Mouse (Mus musculus) forebrain, embryonic 12.5 days (tissue): ENCODE data around the gene Nppa. TPM values are rescaled to one million over a fixed set of nuclear protein-coding genes. Genes with fewer than 3 reads are reported as not detected.
A peak's percentile ranks its signal among the peaks of the same experiment; 100 is the strongest.

Experiments used
- ATAC-seq: fragments of 200-750 bp; cut with Nextera tagmentation; 2 replicates; pipeline ENCODE4 v1.8.0; 2017; ENCODE audit warnings: moderate TSS enrichment; ENCODE audit not compliant: low FRiP score
- H3K27ac ChIP-seq: fragments of 300-500 bp; sonication (generic); 2 replicates; pipeline ENCODE4 v1.5.1; 2016; ENCODE audit warnings: mild to moderate bottlenecking
- H3K27me3 ChIP-seq: fragments of 300-500 bp; sonication (generic); 2 replicates; pipeline ENCODE4 v1.6.1; 2016; ENCODE audit warnings: mild to moderate bottlenecking
- H3K36me3 ChIP-seq: fragments of 300-500 bp; sonication (generic); replicated peaks from 2 replicates; pipeline ENCODE4 v1.6.1; 2016; ENCODE audit warnings: mild to moderate bottlenecking
- H3K4me1 ChIP-seq: fragments of 300-500 bp; sonication (generic); 2 replicates; pipeline ENCODE4 v1.6.1; 2016
- H3K4me2 ChIP-seq: fragments of 300-500 bp; sonication (generic); 2 replicates; pipeline ENCODE4 v1.6.1; 2016; ENCODE audit warnings: mild to moderate bottlenecking, moderate library complexity
- H3K4me3 ChIP-seq: fragments of 300-500 bp; sonication (generic); replicated peaks from 2 replicates; pipeline ENCODE4 v1.5.1; 2016; ENCODE audit warnings: mild to moderate bottlenecking
- H3K9ac ChIP-seq: fragments of 300-500 bp; sonication (generic); 2 replicates; pipeline ENCODE4 v1.6.1; 2016; ENCODE audit warnings: mild to moderate bottlenecking
- H3K9me3 ChIP-seq: fragments of 300-500 bp; sonication (generic); 2 replicates; pipeline ENCODE4 v1.6.1; 2016
- WGBS: fragments of 180-500 bp; shearing (Covaris S2); methylation state at CpG from one replicate; pipeline ENCODE4 v1.1.7; 2016; 5-methylcytosine and 5-hydroxymethylcytosine counted together
- polyA plus RNA-seq: library from polyadenylated mRNA; unstranded; fragments of >200 nt; fragmentation: Nextera tagmentation; extraction: Ambion mirVana; gene quantifications from 2 replicates; pipeline ENCODE4 v1.2.1, GENCODE M21; 2016

Gene Nppa
- polyA plus RNA-seq, 1 experiment from 2014 or later: 0.82 TPM

DNA sequence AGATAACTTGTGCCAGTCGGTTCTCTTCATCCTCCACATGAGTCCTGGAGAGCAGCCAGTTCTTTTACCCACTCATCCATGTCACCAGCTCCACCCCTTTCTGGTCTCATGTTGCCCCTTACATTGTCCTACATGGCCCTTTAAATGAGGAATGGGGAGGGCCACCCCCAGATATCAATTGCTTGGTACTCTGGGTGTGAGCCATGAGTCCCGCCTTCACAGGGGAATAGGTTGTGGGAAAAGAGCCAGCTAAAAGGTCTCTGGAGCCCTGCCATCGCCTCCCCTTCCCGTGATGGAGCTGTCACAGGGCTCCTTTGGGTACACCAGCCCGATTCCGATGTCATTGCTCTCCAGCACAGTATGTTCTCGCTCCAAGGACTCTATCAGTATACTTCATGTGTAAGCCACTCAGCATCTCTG lies 21.1 kb upstream of the Nppa start:
- ATAC-seq: no peak
- Histone ChIP-seq H3K4me3 (no peak overlapping the region), H3K36me3 (no peaks in the 10 kb centered on the region), H3K4me1 (no peaks in the 10 kb centered on the region), H3K27me3 (no peaks in the 10 kb centered on the region), H3K9ac (no peak overlapping the region), H3K4me2 (no peak overlapping the region), H3K27ac (no peak overlapping the region), H3K9me3 (0 out of 2 replicates have a peak, but pooled peaks cover 5% of the 10 kb centered on the region)
- WGBS: 79% methylated on average over 7 of the region's 7 CpGs

DNA sequence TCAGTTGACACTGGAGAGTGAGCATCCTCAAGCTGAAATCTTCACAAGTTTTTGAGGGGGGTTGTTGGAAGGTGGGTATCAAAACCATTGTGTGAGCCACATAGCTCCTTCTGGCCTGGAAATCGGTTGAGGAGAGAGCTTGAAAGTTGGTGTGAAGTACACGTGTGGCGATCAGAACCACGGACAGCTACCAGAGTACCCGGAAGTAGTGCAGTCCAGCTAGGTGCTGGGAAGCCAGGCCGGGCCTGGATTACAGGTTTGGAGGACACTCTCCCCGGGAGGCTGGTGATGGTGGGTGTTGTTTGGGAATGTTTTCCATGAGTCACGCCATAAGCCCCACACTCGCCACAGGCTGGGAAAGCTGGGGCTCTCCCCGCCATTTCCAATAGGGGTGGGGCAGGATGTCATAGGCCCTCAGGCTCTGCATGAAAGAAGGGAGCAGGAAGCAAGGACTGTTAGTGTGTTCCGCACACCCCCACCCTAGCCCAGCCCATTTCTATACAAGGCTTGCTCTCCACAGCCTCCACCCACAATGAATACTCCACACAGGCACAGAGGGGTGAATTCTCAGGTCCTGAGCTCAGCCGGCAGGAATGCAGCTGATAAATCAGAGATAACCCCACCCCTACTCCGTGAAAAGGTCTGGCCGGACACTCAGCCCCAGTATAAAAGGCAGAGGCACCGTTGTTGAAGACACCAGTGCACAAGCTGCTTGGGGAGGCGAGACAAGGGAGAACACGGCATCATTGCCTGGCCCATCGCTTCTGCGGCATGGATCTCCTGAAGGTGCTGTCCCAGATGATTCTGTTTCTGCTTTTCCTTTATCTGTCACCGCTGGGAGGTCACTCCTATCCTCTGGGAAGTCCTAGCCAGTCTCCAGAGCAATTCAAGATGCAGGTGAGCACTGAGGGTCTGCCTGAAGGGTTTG lies 15.1 kb upstream of the Nppa start, which contains the start of gene Nppb:
Gene Nppb, plus strand, starts transcription at position 584 of the 928 bp plus-strand sequence.
- no peaks in the 10 kb centered on the region for H3K36me3 ChIP-seq
- no peak for ATAC-seq
- H3K9ac ChIP-seq: no peak within 1 kb of the TSS
- H3K9me3 ChIP-seq: no peaks in the 10 kb centered on the region
- no peaks in the 10 kb centered on the region for H3K27me3 ChIP-seq
- no peak within 1 kb of the TSS for H3K4me2 ChIP-seq
- WGBS: 36% methylated on average over 20 of the region's 20 CpGs
- H3K27ac ChIP-seq: no peak within 1 kb of the TSS
- H3K4me1 ChIP-seq: no peaks in the 10 kb centered on the region
- H3K4me3 ChIP-seq: no peak within 1 kb of the TSS

DNA sequence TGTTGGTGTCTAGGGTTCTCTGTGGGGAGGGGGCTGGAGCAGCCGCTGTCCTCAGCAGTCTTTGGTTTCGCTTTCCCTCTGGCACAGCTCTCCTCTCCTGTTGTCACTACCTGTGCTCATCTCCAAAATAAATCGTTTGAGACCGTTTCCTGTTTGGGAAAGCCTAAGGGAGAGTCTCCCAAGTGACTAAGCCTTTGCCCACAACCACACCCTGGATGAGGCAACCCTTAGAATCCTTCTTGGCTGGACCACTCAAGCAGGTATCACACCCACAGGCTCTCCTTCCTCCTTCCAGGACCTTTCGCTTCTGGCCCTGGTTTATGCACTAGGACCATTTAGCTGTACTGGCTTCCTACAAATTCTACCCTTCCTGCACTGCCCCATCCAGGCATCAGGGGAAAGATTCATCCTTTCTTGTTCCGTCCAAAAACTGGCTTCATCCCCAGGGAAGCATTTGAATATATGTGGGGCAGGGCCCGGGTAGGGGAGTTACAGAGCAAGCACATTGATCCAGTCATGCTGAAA lies 6.9 kb upstream of the Nppa start:
- Histone ChIP-seq H3K27ac (no peak overlapping the region), H3K9ac (no peak overlapping the region), H3K4me2 (no peak overlapping the region), H3K27me3 (no peaks in the 10 kb centered on the region), H3K4me1 (no peaks in the 10 kb centered on the region), H3K9me3 (no peaks in the 10 kb centered on the region), H3K4me3 (no peak overlapping the region), H3K36me3 (no peaks in the 10 kb centered on the region)
- ATAC-seq: no peak
- WGBS: 78% methylated on average over 7 of the region's 7 CpGs

DNA sequence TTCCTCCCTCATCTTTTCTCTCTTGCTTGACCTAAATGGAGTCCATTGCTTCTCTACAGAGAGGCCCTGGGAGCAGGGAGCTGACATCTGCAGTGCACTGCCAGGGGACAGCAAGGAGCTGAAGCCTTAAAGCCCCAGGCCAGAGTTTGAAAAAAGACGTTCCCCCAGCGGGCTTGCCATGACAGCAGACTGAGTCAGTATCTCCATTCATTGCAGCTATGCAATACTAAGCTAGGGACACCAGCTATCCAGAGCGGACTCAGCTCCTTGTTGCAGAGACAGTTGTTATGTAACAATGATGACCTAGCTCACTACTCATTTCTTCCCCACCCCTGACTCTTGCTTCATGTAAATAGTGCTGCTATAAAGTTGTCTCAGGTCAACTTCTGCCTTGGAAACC lies 5.2 kb upstream of the Nppa start:
- Histone ChIP-seq H3K9ac (no peak overlapping the region), H3K27me3 (no peaks in the 10 kb centered on the region), H3K4me3 (no peak overlapping the region), H3K4me1 (peaks cover 3% of the 10 kb centered on the region; the same call in 1 of the 2 replicates), H3K9me3 (no peaks in the 10 kb centered on the region), H3K27ac (no peak overlapping the region), H3K4me2 (no peak overlapping the region), H3K36me3 (no peaks in the 10 kb centered on the region)
- WGBS: 88% methylated on average over 3 of the region's 3 CpGs
- ATAC-seq: no peak

DNA sequence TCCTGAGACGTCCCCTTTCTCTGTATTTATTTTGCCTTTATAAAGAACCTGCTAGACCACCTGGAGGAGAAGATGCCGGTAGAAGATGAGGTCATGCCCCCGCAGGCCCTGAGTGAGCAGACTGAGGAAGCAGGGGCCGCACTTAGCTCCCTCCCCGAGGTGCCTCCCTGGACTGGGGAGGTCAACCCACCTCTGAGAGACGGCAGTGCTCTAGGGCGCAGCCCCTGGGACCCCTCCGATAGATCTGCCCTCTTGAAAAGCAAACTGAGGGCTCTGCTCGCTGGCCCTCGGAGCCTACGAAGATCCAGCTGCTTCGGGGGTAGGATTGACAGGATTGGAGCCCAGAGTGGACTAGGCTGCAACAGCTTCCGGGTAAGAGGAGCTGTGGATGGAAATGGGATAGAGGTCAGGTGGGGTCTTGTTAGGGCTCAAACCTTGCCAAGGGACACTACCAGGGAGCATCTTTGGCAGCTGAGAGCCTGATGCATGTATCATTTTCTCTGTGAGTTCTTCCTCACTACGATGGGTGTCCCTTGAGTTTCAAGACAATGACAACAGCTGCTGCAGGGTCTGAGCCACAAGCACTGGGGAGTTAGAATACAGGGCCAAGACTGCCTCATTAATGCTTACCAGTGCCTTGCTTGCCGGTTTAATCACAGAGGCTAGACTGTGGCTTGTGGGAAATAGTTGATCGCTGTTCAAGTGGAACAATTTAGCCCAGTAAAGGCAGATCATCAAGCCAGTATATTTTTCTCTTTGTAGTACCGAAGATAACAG lies 679 bp downstream of the Nppa start:
- Histone ChIP-seq H3K9ac (no peak overlapping the region), H3K4me2 (no peak overlapping the region), H3K4me1 (peaks cover 12% of the 10 kb centered on the region), H3K9me3 (no peaks in the 10 kb centered on the region), H3K4me3 (no peak overlapping the region), H3K27ac (0 out of 2 replicates have a peak overlapping the region, but pooled peaks have one; percentile 31), H3K36me3 (peaks cover 34% of the 10 kb centered on the region), H3K27me3 (no peaks in the 10 kb centered on the region)
- WGBS: 86% methylated on average over 17 of the region's 17 CpGs
- peak; percentile 10; the same call in 1 of the 2 replicates for ATAC-seq

DNA sequence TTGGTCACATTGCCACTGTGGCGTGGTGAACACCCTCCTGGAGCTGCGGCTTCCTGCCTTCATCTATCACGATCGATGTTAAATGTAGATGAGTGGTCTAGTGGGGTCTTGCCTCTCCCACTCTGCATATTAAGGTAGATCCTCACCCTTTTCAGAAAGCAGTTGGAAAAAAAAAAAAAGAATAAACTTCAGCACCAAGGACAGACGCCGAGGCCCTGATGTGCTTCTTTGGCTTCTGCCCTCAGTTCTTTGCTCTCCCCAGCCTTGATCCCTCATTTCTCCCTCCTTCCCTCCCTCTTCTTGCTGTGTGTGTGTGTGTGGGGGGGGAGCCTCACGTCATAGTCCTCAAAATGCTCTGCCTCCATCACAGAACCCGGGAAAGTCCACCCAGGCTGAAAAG lies 1.3 kb downstream of the Nppa start:
- Histone ChIP-seq H3K4me2 (no peak overlapping the region), H3K36me3 (peaks cover 41% of the 10 kb centered on the region), H3K4me1 (peaks cover 12% of the 10 kb centered on the region), H3K27me3 (no peaks in the 10 kb centered on the region), H3K9ac (no peak overlapping the region), H3K27ac (peak overlapping the region; percentile 31; the same call in 1 of the 2 replicates), H3K4me3 (no peak overlapping the region), H3K9me3 (no peaks in the 10 kb centered on the region)
- 49% methylated on average over 8 of the region's 8 CpGs for WGBS
- no peak for ATAC-seq

DNA sequence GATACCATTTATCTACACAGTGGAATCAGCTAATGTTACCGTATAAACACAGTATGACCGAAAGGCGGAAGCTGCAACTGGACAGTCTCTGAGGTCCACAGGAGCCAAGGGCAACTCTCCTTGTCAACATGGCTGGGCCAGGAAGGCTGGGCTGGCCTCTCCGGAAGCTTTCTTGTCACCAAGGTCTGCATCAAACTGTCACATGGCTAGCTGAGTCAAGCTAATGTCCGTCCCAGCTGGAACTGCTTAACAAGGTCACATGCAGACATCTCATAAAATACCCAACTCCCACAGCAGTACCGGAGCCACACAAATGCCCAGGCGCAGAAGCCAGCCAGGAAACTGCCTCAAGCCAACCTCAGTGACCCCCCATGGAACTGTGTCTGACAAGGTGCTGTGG lies 3.8 kb downstream of the Nppa start:
- peaks cover 12% of the 10 kb centered on the region for H3K4me1 ChIP-seq
- H3K4me3 ChIP-seq: no peak overlapping the region
- no peak for ATAC-seq
- H3K27me3 ChIP-seq: no peaks in the 10 kb centered on the region
- H3K36me3 ChIP-seq: peaks cover 66% of the 10 kb centered on the region
- H3K27ac ChIP-seq: no peak overlapping the region
- no peak overlapping the region for H3K4me2 ChIP-seq
- WGBS: 91% methylated on average over 7 of the region's 7 CpGs
- H3K9ac ChIP-seq: no peak overlapping the region
- no peaks in the 10 kb centered on the region for H3K9me3 ChIP-seq

DNA sequence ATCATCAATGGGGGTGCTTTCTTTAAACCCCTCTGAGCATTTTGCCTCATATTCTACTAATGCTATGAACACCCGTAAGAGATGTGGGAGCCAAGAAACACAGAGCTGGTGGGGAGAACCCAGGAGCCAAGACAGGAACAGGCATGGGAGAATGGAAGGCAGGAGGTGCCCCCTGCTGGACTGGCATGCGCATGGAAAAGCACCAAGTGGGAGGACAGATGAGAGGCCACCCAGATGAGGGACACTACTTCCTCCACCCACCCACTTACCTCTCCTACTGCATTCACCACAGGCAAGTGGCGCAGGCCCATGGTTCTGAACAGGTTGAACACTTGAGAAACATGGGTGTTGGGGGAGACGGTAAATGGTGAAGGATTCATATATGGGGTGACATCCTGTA lies 7.9 kb downstream of the Nppa start:
- ATAC-seq: no peak
- no peak overlapping the region for H3K9ac ChIP-seq
- no peaks in the 10 kb centered on the region for H3K27me3 ChIP-seq
- no peak overlapping the region for H3K4me3 ChIP-seq
- H3K4me1 ChIP-seq: no peaks in the 10 kb centered on the region
- no peak overlapping the region for H3K27ac ChIP-seq
- H3K36me3 ChIP-seq: peaks cover 98% of the 10 kb centered on the region
- H3K9me3 ChIP-seq: no peaks in the 10 kb centered on the region
- 82% methylated on average over 4 of the region's 4 CpGs for WGBS
- H3K4me2 ChIP-seq: no peak overlapping the region

DNA sequence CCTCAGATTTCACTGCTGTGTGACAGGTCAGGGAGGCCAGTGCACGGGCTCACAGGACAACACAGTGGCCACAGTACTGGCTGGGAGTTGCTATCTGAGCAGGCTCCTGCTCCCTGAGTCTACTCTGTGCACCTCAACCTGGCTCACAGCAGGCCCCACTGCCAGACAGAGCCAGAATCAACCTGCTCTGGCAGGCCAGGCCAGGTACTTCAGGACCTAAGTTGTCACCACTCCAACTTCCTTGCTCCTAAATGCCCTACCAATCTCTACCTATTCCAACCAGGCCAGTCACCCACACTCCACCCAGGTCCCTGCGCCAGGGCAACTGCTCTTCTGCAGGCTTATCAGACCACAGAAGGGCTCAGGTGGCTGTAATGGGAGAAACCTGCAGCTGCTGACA lies 9.1 kb downstream of the Nppa start:
- Histone ChIP-seq H3K27ac (no peak overlapping the region), H3K4me3 (no peak overlapping the region), H3K4me1 (no peaks in the 10 kb centered on the region), H3K4me2 (no peak overlapping the region), H3K9me3 (no peaks in the 10 kb centered on the region), H3K27me3 (no peaks in the 10 kb centered on the region), H3K36me3 (peaks cover 99% of the 10 kb centered on the region), H3K9ac (no peak overlapping the region)
- 95% methylated on average over 2 of the region's 2 CpGs for WGBS
- no peak for ATAC-seq

DNA sequence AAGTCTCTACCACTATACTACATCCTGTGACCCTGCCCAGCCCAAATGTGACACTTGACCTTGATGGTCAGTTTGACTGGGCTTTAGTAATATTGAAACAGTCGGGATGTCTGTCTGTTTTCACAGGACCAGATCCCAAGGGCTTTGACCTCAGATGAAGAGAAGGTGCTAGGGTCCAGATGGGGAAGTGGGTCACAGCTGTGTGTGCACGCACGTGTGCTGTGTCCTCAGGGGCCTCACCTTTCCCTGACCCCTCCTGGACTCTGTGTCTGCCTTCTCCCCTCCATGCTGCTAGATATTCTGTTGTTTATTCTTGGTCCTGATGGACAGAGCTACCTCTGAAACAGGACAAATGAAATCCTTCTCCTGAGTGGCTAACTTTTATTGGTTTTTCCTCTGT lies 10.8 kb downstream of the Nppa start:
- no peak overlapping the region for H3K9ac ChIP-seq
- H3K27me3 ChIP-seq: no peaks in the 10 kb centered on the region
- H3K36me3 ChIP-seq: peaks cover 100% of the 10 kb centered on the region
- WGBS: 85% methylated on average over 3 of the region's 3 CpGs
- H3K27ac ChIP-seq: no peak overlapping the region
- H3K4me3 ChIP-seq: no peak overlapping the region
- no peaks in the 10 kb centered on the region for H3K9me3 ChIP-seq
- ATAC-seq: no peak
- H3K4me1 ChIP-seq: no peaks in the 10 kb centered on the region
- no peak overlapping the region for H3K4me2 ChIP-seq

DNA sequence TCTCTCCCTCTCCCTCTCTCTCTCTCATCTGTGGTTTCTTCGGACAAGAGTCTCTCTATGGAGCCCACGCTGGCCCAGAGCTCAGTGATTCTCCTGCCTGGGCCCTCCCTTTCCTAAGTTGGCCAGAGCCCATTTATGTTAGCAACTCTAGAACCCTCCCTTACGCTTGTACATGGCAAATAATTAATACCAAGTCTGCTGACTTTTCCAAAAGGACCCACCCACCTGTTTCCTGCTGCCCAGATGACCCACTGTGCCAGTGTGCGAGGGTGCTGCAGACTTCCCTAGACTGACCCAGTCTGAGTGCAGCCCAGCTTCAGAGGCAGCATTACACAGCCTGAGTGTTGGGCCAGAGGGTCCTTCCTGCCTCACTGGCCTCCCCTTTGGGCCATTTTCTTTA lies 11.7 kb downstream of the Nppa start:
- no peak overlapping the region for H3K4me3 ChIP-seq
- H3K9me3 ChIP-seq: no peaks in the 10 kb centered on the region
- ATAC-seq: no peak
- no peaks in the 10 kb centered on the region for H3K27me3 ChIP-seq
- H3K4me2 ChIP-seq: no peak overlapping the region
- H3K36me3 ChIP-seq: peaks cover 100% of the 10 kb centered on the region
- H3K27ac ChIP-seq: no peak overlapping the region
- H3K9ac ChIP-seq: no peak overlapping the region
- 94% methylated on average over 4 of the region's 4 CpGs for WGBS
- no peaks in the 10 kb centered on the region for H3K4me1 ChIP-seq

DNA sequence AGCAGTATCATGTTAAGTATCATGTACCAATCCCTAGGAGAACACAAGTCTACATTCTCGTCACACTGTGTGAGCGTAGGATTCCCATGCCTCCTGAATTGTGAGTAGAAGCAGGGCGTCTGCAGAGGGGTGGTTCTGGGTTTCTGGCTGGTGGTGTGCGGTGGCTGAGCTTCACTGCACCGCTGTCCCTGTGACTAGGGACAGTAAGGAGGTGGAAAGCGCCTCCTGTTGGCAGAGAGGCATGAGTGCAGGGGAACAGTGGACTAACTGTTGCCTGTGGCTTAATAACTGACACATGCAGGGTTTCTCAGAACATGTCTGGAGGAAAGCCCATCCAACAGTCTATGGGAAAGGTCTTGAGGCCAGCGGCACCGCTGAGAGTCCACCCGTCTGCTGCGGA lies 14.9 kb downstream of the Nppa start:
- Histone ChIP-seq H3K9me3 (no peaks in the 10 kb centered on the region), H3K4me2 (no peak overlapping the region), H3K36me3 (peaks cover 100% of the 10 kb centered on the region), H3K9ac (no peak overlapping the region), H3K27ac (no peak overlapping the region), H3K4me1 (peaks cover 10% of the 10 kb centered on the region), H3K27me3 (no peaks in the 10 kb centered on the region), H3K4me3 (no peak overlapping the region)
- no peak for ATAC-seq
- WGBS: 84% methylated on average over 10 of the region's 10 CpGs
